Mouse (Mus musculus) T-cell, adult 2 months (primary cell): ENCODE measurements at regions not wholly inside any gene's neighbourhood (a gene's known extent, or its start where the extent isn't known, plus 50 kb on each side); places are given as distances from the start of the nearest gene placed in this dataset.

Experiments
- DNase-seq: peaks from one replicate; pipeline ENCODE4 v3.0.0; 2022; ENCODE audit warnings: low spot score

DNA sequence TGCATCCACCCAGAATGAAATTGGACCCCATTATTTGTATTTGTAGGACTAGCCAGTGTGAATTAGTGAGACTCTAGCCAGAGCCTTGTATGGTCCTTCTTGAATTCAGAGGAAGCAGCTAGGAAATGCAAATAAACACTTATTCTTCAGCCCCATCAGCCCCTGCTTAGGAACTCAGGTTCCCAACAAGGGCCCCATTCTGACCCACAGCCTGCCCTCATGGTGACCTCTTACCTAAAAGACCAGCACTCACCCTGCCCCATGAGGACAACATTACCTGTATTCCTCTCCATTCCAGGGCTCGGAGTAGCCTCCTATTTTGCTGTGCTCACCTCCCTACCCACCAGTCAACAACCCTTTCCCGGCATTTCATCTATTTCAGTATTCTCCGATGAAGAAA lies 283.6 kb upstream of the Noct start:
- DNase-seq, result no peak

DNA sequence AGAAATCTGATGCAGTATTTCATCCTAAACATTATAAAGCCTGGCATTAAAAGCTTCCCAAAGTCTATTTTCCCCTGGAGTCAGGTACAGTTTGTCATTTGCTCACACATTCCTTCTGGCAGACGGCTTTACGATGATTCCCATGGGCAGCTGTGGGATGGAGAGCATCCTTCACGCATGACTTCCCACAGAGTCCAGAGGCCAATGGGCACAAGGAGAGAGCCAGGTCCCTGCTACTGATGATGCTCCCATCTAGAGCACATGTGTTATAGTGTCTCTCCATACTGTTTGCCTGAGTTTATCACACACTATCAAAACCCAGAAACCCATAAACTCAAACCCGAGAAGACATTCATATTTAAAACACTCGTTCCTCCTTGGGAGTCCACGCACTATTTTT lies 270.8 kb upstream of the Noct start:
- no peak for DNase-seq

DNA sequence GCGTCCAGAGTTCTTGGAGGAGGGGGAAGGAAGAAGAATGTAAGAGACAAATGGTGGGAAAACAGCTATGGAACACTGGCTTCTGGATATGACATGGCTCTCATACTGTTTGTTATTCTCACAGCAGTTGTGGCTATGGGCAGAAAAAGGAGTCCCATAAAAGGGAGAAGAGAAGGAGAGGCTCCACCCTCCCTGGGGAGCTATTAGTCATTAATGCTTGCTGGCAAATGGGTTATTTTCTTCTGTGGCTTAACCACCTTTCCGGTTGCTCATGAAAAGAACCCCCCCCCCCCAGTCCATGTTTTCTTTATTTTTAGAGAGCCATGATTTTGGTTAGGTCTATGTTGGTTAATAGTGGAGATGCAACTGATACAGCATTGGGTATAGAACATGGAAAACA lies 253.9 kb upstream of the Noct start:
- DNase-seq, result no peak

DNA sequence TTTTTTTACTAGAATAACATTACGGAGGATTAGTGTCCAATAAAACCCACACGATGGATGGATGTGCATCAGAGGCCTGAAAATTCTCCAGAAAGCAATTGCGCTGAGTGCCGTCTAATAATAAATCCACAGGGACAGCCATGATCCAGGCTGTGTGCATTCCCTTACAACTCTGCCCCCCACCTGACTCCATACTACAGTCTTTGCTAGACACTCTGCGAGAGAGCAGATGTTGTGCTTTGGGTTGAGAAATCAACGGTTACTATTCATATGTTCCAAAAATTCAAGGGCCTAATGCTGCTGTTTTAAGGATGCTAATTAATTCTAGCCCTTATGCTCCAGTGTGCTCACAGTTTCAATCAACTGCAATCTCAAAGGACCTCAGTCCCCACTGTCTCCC lies 251.2 kb upstream of the Noct start:
- no peak for DNase-seq

DNA sequence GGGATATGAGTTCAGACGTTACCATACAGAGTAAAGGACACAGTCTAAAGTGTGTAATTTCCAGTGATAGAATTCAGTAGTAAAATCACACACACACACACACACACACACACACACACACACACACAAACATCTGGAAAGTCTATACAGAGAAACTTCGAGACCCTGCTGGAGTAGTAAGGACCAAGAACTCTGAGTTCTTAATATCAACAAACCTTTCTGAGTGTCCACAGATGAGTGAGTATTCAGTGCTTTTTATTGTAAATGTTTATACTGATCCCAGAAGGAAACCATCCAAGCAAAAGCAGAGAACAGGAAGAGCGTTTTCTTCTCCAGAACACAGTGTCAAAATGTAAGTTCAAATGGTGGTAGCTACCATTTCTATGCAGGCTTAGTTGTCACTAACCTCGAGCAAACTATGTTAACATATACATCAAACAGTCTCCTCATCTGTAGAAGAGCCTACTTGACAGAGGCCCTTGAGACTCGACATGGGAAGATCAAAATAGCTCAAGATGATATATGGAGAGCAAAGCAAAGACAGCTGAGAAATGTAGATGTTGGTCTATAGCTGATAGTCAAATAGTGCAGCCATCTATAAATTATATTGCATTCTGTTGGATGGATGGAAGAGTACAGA lies 248.0 kb upstream of the Noct start:
- DNase-seq, result no peak

DNA sequence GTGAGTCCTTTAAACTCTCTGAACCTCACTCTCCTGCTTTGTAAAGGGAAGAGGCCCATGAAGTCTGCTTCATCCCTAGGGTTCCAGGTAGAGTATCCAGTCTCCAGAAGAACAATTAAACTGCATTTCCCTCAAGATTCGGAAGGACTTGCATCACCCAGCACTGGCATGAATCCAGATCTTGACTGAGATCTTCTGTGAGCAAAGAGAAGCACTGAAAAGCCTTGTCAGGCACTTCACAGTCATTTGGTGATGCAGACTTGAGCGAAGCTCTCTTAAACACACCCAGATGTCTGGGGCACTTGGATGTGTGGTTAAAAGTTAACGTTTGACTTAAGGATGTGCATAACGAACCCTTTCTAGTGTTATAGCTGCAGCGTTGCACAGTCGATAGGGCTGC lies 247.4 kb upstream of the Noct start:
- DNase-seq, result no peak

DNA sequence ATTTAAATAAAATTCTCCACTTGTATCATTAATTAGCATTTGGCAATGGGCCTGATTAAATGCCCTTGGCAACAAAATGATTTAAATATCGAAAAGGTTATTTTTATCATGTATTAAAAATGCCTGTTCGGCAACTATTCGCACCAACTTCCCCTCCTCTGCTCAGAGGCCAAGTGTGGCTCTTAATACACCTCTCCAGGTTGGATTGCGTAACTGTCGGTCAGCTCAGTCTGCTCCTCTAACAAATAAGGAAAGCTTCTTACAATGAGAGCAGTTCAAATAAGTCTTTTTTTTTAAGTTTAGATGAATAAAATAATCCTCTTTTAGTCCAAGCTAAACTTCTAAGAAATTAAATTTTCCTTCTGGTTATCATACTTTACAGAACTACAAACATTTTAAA lies 245.6 kb upstream of the Noct start:
- DNase-seq, result no peak

DNA sequence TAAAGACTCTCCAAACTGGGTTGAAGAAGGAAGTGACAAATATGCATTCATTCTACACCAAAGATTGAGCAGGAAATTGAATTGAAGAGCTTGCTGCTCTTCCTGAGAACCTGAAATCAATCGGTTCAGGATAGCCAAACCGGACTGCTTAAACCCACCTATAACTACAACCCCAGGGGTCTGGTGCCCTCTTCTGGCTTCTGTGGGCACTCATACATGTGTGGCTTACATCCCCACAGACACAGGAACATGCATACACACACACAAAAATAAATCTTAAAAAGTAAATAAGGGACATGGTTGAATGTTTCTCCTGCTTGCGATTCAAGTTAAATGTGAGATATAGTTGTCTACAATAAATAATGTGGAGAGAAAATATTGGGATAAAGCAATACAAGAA lies 244.7 kb upstream of the Noct start:
- DNase-seq, result no peak

DNA sequence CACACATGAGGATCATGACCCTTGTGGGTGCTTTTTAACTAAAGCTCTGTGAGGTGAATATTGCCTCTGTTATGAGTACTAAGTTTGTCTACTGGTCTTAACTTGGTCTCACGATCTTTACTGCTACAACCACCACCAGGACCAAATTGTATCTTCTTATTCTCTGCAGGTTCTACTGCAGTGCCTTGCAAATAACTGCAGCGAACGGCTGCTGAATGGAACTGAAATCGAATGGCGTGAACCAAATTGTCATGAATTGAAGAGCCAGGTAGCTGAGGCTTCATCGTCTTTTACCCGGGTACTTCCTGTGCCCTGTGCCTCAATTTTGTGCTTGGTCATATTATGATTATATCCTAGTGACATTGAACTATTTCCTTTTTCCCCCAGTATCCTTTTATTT lies 242.5 kb upstream of the Noct start:
- no peak for DNase-seq

DNA sequence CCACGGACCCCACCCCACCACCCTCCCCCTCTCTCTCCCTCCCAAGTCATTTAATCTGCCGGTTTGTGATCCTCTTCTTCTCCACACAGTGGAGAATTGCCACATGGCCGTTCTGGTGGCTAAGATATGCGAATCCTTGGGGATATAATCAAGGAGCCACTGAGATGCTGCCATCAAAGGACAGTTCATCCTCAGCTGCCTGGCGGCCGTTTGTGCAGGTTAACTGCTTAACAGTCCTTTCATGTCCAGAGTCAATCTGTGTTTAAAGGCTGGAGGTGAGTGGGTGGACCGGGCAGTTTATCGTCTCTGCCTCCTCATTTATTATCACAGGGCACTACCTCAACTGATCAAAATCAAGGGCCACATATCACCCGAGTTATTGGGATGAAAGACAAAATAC lies 241.6 kb upstream of the Noct start:
- DNase-seq, result no peak

DNA sequence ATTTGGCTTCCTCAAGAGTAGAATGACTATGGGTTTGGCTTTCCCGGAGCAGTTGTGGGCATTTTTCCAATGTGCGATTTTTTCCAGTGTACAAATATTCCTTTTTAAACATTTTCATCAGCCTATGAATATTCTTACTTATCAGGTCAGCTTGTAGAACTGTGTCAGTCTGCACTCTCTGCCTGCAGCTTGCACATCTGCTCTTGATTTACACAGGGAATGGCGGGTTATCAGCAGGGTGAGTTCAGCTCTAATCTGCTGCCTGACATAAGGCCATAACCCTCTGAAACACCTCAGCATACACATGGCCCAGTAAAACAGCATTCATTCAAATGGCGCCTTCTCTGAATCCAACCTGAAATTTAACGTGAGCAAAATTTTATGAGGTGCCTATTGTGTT lies 241.1 kb upstream of the Noct start:
- no peak for DNase-seq

DNA sequence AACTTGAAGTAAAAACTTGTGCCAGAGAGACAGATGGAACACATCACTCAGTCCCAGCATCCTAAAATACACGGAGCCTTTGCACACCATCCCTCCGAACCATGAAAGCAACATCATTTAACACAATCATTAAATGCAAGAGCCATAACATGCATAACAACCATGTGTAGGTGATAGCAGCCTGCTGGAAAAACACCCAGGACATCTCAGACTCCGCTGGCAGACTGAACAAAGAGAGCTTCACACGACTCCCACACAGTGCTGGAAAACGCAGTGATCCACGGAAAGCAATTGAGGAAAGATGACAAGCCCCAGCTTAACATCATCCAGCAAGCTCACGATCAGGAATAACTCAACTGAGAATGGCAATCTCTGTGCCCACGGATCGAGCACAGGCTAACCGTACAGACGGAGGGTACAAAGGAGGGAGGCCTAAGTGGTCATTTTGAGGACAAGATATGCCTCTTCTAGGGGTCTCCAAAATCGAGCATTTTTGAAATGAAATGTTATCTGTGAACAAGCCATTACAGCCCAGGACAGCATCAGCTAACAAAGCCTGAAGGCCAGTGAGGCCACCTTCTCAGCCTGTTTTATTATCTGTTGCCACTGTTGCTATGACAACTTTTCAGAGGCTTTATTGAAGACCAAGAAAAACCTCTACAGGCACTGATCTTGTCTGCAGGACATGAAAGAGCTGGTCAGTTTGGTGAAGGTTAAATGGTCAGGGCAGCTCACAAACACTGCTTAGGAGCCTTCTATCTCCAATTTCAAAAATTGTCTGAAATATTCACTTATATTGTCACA lies 240.1 kb upstream of the Noct start:
- no peak for DNase-seq

DNA sequence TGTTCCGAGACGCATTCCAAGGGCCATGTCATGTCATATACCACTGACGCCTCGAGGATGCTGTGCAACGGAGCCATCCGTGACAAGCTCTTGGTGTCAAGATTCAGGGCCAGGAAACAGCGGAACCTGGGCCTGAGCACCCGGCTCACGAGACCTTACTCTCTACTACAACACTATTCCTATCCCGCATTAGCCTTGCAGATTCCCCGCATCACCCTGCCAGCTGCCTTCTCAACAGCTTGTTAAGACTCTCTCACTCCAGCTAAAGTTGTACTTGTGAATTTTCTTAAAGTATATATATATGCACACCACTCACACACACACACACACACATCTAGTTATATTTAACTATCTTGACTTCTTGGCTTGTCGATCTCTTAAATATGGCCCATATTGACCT lies 236.4 kb upstream of the Noct start:
- DNase-seq, result no peak

DNA sequence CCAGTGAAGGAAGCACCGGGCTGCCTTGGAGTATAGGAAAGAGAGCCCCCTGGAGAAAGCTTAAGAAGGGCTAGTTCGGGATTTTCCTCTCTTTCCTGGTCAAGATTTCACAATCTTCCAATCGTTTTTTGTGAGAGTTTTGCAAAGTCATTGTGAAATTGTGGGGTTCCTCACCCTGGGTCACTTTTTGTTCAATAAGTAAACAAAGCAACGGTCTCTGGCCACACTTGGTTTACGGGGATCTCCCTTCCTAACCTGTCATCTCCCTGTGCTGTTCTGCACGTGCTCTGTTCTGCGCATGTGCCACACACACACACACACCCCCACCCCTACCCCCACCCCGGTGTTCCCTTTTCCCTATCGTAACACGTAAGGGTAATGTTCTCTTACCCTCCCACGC lies 233.4 kb upstream of the Noct start:
- DNase-seq, result no peak

DNA sequence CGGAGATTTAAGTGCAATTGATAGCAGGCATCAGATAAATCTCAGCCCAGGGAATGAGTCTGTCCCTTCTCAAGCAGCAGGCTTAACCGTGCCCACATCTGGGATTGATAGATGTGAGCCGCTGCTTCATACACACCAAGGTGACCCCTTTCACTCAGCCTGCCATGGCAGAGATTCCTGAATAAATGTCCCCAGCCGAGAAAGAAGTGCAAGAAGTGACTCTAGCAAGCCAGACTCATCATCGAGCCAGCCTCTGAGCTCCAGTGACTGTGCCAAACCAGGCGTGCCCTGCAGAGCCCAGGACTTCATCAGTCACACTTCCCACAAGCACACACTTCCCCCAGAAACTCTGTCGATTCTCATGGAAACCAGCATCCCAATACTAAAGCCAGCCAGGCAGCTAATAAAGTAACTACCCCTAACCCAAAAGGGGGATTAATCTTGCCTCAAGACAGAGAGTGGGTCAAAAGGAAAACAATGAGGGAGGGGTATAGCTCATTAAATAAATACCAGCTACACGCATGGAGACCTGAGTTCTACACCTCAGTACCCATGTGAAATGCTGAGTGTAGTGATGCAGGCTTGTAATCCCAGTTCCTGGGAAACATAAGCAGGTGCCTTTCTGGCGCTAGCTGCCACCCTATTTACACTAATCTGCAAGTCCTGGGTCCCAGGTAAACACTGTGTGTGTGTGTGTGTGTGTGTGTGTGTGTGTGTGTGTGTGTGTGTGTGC lies 231.5 kb upstream of the Noct start:
- DNase-seq, result no peak

DNA sequence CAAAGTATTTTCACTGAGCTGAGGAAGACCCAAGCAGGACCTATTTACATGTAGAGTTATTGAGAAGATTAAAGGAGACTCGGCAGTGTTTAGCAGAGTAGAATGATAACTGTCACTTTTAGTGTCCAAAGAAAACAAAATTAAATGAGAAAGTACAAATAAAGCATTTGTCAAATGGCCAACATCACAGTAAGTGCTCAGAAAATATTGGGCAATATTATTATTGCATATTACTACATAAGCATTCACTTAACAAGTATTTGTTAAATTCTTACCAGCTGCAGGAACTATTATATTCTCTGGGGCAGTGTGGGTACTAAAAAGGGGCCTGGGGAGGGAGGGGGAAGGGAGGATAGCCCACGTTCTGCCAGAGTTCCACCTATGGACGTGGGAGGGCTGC lies 224.5 kb upstream of the Noct start:
- DNase-seq, result no peak

DNA sequence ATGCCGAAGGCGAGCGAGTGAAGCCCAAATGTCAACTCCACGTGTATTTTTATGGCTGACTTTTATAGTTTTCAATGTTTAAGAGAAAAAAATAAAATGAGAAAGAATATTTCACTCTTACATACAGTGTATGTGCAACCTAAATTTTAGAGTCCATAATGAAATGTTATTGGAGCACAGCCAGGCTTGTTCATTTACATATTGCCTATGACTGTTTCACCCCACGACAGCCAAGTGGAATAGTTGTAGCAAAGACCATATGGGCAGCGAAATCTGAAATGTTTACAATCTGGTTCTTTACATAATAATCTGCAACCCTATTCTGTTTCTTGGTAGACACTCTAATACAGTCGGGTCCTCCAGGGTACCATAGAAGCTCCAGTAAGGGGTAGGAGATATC lies 223.3 kb upstream of the Noct start:
- DNase-seq, result no peak

DNA sequence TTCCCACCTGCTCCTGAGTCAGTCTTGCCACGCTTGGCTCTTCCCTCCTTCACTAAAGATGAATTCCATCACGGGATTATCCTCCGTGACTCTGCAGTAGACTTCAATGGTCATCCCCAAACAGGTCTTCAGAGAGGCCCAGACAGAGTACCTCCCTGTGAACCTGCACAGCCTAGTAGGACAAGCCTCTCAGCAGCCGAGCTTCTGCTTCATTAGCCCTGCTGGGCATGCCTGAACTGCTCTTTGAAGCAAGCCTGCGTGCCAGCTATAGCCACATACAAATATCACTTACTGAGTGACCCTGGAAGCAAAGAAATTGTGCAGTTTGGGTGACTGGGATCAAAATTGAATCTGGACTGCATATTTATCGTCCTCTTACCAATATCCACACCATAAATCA lies 221.6 kb upstream of the Noct start:
- no peak for DNase-seq

DNA sequence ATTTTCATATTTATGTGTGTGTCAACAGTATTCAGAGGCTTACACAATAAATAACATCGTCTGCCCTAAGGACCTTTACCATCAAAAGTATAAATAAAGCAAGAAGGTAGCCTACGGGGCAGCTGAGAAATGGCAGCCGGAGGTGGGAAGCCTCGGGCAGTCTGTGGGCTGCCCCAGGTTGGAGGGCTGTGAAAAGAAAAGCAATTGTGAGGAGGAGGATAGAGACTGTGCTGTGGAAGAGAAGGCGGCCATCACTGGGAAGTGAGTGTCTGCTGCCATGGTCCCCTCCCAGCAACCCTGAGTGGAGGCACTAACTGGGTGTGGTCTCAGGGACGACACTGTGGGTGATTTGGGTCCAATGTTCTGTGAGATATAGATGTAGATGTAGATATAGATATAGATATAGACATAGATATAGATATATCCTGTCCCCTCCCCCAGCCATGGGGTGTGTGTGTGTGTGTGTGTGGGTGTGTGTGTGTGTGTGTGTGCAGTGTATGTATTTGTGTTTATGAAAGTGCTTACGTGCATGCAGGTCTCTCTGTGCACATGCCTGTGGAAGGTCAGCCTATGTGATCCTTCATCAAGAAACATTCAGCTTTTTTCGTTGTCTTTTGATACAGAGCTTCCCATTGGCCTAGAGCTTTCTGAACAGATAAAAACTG lies 220.6 kb upstream of the Noct start:
- no peak for DNase-seq

DNA sequence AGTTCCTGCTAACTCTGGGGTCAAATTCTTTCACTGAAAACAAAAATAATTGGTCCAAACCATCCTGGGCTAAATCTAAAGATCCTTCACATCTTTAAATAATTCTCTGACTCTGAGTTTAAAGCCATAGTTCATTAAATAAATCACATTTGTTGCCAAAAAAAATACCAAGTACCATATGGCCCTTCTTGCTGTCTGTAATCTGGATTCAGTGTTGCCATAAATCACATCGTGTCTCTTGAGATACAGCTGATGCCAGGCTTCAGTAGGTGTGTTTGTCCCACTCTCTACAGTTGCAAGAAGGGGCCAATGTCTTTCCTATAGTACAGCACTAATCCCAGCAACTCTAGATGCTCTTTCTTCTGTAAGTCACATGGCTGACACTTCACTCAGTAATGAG lies 220.0 kb upstream of the Noct start:
- DNase-seq, result no peak

DNA sequence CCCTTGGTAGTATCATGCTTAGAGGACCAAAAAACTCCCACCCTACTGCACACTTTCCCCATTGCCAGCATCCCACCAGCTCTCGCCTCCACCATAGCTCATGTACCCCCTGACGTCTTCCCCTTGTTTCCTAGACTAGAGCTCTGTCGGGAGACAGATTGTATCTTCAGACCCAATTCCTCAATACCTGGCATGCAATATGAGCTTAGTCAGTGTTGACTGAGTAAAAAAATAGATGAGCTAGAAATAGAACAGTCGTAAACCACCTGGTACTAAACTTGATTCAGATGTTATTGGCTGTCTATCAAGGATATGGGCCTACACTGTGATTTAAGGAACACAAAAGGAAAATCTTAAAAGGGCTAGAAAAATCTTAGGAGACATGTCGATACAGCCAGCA lies 215.1 kb upstream of the Noct start:
- DNase-seq, result no peak

DNA sequence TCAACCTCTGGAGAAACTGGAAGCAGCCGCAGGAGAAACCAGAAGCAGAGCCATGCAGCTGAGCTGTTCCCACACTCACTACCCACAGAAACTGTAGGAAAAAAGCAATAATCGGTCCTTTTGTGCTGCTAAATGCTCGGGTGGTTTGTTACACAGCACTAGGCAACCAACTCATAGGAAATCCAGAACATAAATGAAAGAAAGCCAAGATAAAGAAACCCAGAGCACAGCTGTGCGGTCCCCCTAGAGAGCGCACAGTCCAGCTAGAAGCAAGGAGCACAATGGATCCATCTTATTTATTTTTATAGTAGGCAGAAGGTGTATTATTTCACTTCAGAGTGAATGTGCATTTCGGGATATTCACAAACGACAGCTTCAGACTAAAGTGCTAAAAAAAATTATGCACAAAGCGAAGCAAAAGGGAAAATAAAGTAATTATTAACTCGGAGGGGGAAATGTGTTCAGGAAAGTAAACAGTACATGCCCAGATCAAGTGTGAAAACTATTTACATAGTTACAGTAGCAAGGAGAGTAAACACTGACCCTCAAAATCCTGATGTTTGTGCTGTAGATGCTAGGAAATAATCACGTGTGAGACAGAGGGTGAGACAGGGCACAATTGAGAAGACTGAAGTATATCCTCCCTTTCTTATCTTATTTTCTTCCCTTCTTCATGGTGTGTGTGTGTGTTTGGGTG lies 204.4 kb upstream of the Noct start:
- no peak for DNase-seq
